Mouse (Mus musculus) thymus, adult 2 months (tissue): ENCODE data around the gene Slc38a2.

Source experiments
- CTCF ChIP-seq: fragments of 200-500 bp; IDR thresholded peaks from 2 replicates; pipeline ENCODE4 v1.5.1; 2012; ENCODE audit warnings: mild to moderate bottlenecking, control low read depth, low read length, moderate library complexity, borderline replicate concordance; ENCODE audit not compliant: control insufficient read depth, poor library complexity, insufficient read depth; ENCODE audit errors: extremely low read depth
- POLR2A ChIP-seq: fragments of 200-500 bp; IDR thresholded peaks from 2 replicates; pipeline ENCODE4 v1.6.1; 2012; ENCODE audit warnings: mild to moderate bottlenecking, low read length, control low read depth, moderate library complexity; ENCODE audit not compliant: control insufficient read depth, poor library complexity, insufficient read depth; ENCODE audit errors: extremely low read depth

GRCm38 (mm10) chr15:96715079-96715691 is 15.7 kb upstream of the Slc38a2 start:
- TF ChIP-seq POLR2A (no peak), CTCF (no peak)
